In genomic region chr9:48444821-48445220, GRCm38 (mm10) we compare ENCODE assay signal across 20 mouse cellular contexts.
"Had no signal": no experiment of that assay in that cellular context is flagged by ENCODE, and none has a peak within 500 bp of the region (broad histone marks: within the 10 kb centered on the region; RNA-seq: fewer than 3 reads in every experiment).

No protein-coding gene starts in this region.

- H3K27ac ChIP-seq: liver, embryonic 13.5 days; liver, embryonic 15.5 days; lung, embryonic 15.5 days; midbrain, embryonic 10.5 days; midbrain, embryonic 12.5 days; neural tube, embryonic 13.5 days; neural tube, embryonic 15.5 days had no signal

- DNase-seq: liver, embryonic 13.5 days; liver, postnatal 0 days; lung, adult 2 months; lung, postnatal 14 days; lung, postnatal 36 days; midbrain, embryonic 14.5 days; right cerebral cortex, postnatal 14 days; spleen, adult 18-20 months; thymus, adult 18-20 months; thymus, postnatal 14 days; thymus, postnatal 36 days had no signal

- ATAC-seq: liver, postnatal 0 days; lung, postnatal 0 days; midbrain, embryonic 16.5 days had no signal

- H3K36me3 ChIP-seq: liver, embryonic 13.5 days; liver, embryonic 15.5 days; lung, embryonic 15.5 days; midbrain, embryonic 10.5 days; midbrain, embryonic 12.5 days; neural tube, embryonic 13.5 days; neural tube, embryonic 15.5 days had no signal

- H3K4me3 ChIP-seq: liver, embryonic 13.5 days; liver, embryonic 15.5 days; lung, embryonic 15.5 days; midbrain, embryonic 10.5 days; midbrain, embryonic 12.5 days; myocyte; neural tube, embryonic 13.5 days; neural tube, embryonic 15.5 days had no signal
